Mouse (Mus musculus) fat pad, adult 2 months (tissue): Measurements from ENCODE around the gene Rhov.
A peak's percentile ranks its signal among the peaks of the same experiment; 100 is the strongest.

Experiments
- DNase-seq: peaks from one replicate; pipeline ENCODE4 v3.0.0-alpha.2; 2011; ENCODE audit warnings: low read depth, low spot score; ENCODE audit errors: extremely low read depth

Gene Rhov

DNA sequence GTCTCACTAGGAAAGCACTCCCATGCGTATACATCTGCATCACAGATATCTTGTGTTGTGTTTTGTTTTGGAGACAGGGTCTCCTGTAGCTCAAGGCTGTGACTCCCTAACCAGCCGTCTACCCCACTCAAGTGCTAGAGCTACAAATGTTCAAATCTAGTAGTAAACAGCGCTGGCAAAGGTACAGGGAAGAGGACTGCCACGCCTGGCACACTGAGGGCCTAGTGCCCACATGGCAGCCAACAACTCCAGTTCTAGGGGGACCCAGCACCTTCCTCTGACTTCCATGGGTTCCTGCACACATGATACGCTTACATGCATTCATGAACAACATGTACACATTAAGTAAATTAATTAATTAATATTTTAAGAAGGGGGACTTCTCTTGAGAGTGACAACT lies 21.2 kb upstream of the Rhov start:
- no peak for DNase-seq

DNA sequence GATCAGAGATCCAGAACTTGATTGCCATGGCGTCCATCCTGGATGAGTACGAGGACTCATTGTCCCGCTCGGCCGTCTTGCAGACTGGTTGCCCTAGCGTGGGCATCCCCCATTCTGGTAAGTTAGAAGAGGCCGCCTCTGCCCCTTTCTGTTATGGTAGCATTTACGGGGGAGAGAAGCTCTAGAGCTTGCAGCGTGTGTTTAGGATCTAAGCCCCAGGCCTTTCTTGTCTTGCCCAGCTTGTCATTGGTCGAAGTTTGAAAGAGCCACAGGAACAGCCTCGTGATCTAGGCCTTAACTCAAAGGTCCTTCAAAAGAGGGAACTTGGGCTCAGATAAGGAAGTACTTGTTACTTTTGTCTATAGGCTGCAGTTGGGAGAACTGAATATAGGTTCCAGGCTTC lies 17.9 kb upstream of the Rhov start:
- DNase-seq = no peak

DNA sequence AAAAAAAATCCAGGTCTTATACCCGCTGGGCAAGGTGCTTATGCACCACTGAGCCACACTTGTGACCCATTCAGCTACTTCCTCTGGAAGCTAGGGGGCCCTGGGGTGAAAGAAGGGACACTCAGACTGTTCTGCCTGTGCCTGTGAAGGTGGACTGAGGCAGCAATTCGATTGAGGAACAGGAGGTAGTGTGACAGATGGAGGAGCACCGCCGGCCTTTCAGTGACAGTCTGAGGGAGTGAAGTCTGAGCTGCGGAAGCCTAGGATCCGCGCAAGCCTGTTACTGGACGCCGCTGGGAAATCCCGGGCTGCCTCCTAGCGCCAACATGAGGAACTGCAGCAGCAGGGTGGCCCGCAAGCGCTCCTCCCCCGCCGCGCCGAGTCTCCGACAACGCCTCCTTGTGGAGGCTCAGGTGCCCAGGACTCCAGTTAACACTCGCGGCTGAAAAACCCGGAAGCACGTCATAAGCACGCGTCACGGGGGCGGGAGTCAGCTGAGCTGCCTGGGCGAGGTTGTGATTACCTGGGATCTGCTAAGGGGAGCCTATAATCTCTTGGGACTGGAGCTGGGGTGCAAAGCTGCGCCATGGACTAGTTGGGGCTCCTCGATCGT lies 17.3 kb upstream of the Rhov start, which contains the start of gene Vps18:
TSS of gene Vps18 (plus strand) at position 471 of the 613 bp plus-strand sequence.
- peak; percentile 39 for DNase-seq

- no peak for DNase-seq
Measured at GRCm38 (mm10) chr2:119287372-119287771, 16.3 kb upstream of the Rhov start.

GRCm38 (mm10) chr2:119281899-119282565 lies 11.0 kb upstream of the Rhov start:
- DNase-seq = no peak

DNA sequence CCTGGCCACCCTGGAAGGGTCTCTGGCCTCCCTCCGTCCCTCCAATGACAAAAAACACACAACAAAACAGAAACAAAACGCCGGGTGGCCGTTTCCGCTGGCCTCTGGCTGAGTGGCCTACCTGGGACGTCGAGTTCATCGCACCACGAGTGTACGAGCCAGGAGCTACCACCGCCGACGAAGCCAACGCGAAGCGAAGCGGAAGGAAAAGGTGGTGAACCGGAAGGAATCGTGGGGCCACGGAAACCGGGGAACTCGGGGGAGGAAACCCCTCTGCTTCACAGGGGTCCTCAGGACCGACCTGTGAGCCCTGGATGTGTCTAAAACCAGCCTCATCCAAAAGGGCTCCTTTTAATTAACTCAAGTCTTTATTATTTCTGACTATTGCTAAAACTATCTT lies 6.7 kb upstream of the Rhov start:
- no peak for DNase-seq

DNA sequence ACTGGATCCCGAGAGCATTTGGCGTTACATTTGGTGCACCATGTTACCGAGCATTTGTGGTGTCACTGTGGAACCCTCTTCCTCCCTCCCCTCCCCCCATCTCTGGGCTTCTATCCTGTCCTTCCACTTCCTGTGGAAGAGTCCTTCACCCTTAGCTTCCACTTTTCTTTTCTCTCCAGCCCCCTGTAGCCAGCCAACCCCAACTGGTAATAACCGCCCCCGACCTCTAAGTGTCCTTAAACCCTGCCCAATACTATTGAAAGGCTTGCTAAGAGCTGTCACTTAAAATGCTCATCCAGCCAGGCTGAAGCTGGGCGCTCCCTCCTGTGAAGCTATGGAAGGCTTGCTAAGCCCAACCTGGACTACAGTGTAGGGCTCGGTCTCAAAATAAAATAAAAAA lies 5.9 kb upstream of the Rhov start:
- no peak for DNase-seq

DNA sequence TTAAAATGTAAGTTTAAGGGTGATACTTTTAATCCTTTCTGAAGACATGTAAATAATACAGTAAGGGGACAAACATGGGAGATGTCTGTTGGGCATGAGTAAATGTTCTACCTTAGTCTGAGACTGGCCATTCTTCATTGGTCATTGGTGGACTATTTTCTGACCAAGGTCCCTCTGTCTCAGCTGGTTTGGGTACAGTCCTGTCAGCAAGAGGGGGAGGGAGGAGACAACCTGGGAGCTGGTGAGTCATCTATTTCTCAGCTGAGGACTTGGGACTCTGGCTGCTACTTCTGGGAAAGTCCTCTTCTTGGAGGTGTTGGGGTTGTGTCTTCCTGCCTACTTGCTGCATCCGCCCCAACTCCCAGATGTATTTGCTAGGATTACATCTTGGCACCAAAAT lies 3.1 kb upstream of the Rhov start:
- no peak for DNase-seq

DNA sequence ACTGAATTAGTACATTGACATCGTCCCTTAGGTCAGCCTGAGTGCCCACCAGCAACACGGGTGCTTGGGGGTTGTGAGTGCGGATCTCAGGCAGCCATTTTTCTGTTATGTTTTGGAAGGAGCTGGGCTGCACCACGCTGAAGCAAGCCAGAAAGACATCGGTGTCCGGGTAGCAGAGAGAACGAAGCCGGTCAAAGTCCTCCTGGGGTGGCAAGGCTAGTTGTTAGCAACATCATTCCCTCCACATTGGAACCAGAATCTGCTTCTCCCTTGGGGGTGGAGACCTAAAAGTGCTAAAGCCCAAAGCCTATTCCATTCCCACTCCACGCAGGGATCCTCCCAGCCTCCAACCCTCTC lies 808 bp downstream of the Rhov start:
- DNase-seq = no peak

- no peak for DNase-seq
Measured at GRCm38 (mm10) chr2:119263813-119264212, 7.3 kb downstream of the Rhov start.

DNA sequence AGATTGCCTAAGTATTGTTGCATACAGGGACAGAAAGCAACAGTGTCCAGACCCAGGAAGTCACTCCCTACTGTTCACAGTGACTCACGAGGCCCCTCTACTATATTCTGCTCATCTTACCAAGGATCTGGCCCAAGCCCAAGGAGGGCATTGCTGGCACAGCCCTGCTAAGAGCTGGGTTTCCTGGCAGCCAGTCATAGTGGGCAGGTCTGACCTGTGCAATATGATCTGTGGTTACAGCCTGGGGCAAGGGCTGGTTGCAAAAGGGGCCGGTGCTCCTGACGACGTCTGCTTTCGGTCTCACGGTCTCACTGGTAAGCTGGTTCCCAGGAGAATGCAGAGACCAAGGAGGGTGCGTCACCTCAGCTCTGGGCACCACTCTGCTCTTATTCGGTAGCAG lies 8.1 kb downstream of the Rhov start:
- no peak for DNase-seq

- no peak for DNase-seq
Measured at GRCm38 (mm10) chr2:119261326-119261725, 9.7 kb downstream of the Rhov start.

DNA sequence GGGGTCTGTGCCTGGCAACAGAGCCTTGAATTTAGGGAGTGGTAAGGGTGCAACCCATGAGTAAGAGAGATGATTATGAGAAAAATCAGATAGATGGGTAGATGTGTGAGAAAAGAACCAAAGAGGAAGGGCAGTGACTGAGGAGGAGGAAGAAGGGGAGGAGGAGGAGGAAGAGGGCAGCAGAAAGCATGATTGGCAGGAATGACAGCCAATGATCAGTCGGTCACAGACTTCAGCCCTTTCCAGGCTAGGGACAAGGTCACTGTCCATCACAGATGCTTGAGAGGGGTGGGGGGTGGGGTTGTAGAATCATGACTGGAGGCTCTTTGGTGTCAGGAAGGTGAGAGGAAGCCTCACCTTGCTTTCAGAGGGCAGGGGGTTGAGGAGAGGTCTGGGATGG lies 10.6 kb downstream of the Rhov start:
- no peak for DNase-seq

- DNase-seq = no peak
Measured at GRCm38 (mm10) chr2:119254976-119255375, 16.1 kb downstream of the Rhov start.

DNA sequence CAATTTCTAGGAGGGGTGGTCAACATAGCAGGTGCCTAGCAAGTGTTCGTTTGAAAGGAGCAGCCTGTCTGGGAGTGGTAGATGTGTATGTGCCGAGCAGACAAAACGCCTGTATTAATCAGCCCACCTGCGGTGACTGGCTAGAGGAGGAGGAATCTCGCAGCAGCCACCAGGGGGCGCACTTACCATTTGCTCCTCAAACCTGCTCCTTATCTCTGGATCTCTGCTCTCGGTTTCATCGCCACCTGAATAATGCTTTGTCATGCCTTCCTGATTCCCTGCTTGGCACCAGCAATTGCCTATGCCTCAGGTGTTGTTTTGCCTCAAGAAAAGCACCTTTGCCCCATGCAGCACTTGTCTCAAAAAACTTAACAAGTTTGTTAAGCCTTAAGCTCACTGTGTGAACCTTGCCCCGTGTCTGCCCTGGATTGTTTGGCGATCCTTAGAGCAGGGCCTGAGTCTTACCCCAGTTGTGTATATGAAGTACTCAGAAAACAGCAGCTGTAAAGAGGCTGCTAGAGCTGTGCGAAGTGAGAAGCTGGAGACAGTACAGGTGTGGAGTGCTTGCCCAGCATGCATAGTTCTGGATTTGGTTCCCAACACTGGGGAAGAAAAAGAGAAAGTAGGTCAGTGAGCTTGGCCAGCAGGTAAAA lies 20.1 kb downstream of the Rhov start:
- DNase-seq = no peak

- no peak for DNase-seq
Measured at GRCm38 (mm10) chr2:119250377-119250776, 20.7 kb downstream of the Rhov start.

GRCm38 (mm10) chr2:119249592-119250061 lies 21.4 kb downstream of the Rhov start:
- no peak for DNase-seq

GRCm38 (mm10) chr2:119247904-119248303 lies 23.2 kb downstream of the Rhov start:
- DNase-seq = no peak

DNA sequence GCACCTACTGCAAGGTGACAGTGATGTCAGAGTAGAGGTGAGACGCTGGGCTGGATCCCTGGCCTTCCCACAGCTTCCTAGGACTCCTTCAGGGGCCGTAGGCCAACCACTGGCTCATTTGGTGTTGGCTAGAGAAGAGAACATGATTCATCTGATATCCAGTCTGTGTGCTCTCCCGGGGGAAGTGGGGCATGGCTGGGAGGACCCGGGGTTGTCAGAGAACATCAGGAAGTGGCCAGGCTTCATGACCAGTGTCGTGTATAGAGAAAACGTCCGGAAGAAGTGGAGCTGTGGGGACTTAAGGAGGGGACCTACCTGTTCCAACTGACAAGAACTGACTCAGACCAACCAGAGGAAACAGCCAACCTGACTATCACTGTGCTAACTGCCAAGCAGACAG lies 25.8 kb downstream of the Rhov start:
- no peak for DNase-seq

DNA sequence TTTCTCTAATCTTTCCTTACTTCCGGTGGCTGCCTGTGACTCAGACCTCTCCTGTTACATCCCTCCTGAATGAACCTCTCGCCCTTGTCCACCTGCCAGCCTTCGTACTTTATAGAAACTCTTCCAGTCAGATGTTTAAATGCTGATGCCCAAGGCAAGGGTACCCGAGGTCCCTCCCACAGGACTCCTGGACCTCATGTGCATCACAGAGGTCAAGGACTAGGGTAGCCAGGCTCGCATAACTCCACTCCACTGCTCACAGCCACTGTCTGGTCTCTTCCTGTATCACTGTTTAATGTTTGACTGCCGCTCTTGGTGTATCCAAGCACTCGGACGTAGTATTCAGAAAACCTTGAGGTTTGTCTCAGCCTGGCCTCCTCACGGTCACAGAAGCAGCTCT lies 28.5 kb downstream of the Rhov start:
- DNase-seq = no peak

DNA sequence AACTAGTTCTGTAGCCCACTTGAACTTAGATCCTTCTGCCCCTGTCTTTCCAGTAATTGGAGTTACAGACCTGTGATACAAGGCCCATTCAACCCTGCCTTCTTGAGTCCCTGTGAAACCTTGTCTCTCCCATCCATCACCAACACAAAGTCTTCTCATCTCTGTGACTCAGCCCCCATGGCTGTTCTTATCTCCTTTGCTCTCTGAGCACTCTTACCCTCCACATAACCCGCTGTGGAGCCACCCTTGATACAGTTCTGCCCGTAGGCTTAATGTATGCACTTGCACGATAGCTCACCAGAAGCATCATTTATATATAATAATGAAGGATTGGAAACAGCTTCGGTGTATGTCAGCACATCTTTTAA lies 30.3 kb downstream of the Rhov start:
- no peak for DNase-seq

GRCm38 (mm10) chr2:119240075-119240818 lies 30.8 kb downstream of the Rhov start:
- no peak for DNase-seq
